Mouse (Mus musculus): ENCODE data around the gene Cbarp.
A peak's percentile ranks its signal among the peaks of the same experiment; 100 is the strongest.

Gene Cbarp

DNA sequence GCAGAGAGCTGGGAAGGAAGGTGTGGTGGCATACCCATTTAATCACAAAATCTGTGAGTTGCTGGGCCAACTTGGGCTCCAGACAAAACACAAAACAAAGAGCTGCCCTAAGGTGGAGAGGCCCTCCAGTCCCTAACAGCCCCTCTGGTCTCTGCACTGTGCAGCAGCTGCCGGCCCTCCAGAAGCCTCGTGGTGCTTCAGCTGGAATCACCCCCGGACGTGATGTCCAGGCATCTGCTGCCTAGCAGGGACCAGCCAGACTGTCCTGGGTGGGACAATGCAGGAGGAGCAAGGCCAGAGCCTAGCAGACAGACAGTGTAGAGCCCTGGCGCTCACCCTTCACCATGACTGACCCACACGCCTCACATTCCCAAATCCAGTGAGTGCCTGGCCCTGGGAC, 49.1 kb downstream of the Cbarp start:
- DNase-seq: no peak

DNA sequence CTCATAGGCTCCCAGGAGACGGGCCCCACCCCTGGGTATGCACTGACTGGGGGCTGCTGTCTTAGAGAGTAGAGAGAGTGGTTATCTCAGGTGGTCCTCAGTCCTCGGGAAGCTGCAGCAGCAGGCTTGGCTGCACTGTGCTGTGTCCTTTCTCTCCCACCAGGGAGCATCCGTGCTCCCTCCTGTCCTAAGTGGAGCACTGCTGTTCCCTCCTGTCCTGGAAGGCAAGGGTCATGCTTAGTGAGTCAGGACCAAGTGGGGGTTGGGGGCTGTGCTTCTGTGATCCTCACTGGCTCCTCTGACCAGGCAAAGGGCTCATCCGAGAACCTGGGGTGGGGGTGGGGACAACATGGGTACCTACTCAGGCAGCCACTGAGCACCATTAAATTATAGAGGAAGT, 51.5 kb downstream of the Cbarp start:
- no peak for DNase-seq

DNA sequence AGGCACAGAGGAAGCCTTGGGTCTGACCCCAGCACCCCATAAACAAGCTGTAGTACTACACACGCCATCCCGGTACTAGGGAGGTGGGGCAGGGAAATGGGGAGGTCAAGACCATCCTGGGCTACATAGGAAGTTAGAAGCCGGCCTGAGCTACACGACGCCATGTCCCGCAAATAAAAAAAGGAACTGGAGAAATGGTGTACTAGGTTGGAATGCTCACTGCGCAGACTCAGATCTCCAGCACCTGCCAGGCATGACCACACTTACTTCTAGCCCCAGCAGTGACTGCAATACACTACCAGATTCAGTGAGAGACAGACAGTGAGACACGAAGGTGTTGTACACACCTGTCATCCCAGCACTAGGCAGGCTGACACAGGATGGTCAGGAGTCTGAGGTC, 53.2 kb downstream of the Cbarp start:
- no peak for DNase-seq

DNA sequence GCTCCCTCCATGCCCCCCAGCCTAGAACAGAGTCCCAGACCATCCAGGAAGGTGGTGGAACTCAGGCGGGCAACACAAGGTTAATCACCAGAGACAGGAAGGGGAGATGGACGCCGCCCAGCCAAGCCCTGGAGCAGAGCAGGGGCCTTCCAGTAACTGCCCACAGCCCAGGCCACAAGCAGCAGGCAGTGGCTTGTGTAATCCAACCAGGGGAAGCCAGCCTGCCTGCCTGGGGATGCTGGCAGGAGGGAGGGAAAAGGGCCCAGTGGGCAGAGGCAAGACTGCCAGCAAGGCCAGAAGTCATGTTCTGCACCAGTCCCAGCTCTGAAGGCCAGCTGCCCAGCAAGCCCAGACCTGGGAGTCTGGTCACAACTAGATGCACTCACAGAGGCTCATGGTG, 53.8 kb downstream of the Cbarp start:
- peak; percentile 25 to 36 for DNase-seq

DNA sequence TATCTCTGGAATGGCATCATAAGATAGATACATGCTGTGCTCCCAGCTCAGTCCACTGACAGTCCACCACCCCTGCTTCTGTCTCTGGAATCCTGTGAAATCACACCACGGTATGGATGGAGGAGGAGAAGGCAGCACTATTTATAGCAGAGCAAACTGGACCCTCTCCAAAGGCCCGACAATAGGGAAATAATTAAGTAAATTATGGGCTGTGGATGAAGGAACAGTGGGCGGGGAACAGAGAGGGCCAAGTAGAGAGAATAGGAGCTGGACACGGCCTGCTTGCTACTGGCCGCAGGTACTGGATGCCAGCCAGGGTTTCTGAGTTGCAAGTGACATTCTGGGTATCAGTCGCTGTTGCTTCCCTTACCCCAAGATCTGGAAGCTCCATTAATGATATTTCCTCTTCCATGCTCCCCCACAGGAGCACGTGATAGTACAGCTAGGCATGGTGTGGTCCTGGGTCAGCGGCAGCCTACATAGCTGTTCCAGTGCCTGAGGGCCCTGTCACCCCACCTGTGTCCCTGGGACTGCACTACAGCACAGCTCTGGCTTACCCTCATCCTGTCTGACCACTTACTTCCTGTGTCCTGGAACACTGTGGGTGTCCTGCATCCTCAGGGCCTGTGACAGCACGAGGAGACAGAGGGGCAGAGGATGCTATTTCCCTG, 55.7 kb downstream of the Cbarp start:
- DNase-seq: peak; percentile 61 to 65

DNA sequence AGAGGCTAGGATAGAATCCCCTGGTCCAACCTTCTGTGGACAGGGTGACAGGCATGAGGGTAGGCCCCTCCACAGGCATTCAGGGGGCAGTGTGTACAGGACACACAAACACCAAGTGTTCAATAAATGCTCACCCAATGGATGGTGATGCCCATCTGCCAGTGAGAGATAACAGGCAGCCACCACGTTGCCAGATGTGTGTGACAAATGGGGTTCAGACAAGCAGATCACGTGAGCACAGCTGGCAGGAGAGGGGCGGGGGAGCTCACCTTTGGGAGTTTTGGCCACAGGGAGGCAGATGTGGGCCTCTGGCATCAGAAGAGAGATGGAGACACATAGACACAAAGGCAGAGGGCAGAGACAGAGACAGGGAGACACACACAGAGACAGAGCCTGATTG, 59.6 kb downstream of the Cbarp start:
- DNase-seq: no peak

All from cerebellum, adult 18-20 months (tissue).